Mouse (Mus musculus): ENCODE measurements around the gene Crybg3. TPM values are rescaled to one million over a fixed set of nuclear protein-coding genes. Genes with fewer than 3 reads are reported as not detected.

Gene Crybg3
- polyA plus RNA-seq, 1 experiment, result not detected

GRCm38 (mm10) chr16:59604078-59604781 lies 3.5 kb upstream of the Crybg3 start:
- Histone ChIP-seq H3K4me1 (ENCODE audit: control insufficient read depth) (no peaks in the 10 kb centered on the region), H3K4me3 (replicated peaks) (no peak overlapping the region), H3K27me3 (ENCODE audit: control insufficient read depth) (peaks cover 28% of the 10 kb centered on the region), H3K36me3 (ENCODE audit: control insufficient read depth) (no peaks in the 10 kb centered on the region), H3K9me3 (ENCODE audit: control insufficient read depth, low read length) (peaks cover 4% of the 10 kb centered on the region; the same call in 1 of the 2 replicates)
- TF ChIP-seq TAL1 (IDR thresholded peaks at IDR 0.05; ENCODE audit: low read length) (no peak), GATA1 (IDR thresholded peaks at IDR 0.05; ENCODE audit: low read length) (no peak)

GRCm38 (mm10) chr16:59599411-59600265 lies 1.1 kb downstream of the Crybg3 start:
- no peaks in the 10 kb centered on the region for H3K9me3 ChIP-seq (ENCODE audit: control insufficient read depth, low read length)
- H3K36me3 ChIP-seq (ENCODE audit: control insufficient read depth), result no peaks in the 10 kb centered on the region
- H3K4me3 ChIP-seq (replicated peaks), result no peak overlapping the region
- H3K27me3 ChIP-seq (ENCODE audit: control insufficient read depth), result peaks cover 28% of the 10 kb centered on the region
- TF ChIP-seq TAL1 (IDR thresholded peaks at IDR 0.05; ENCODE audit: low read length), result no peak
- TF ChIP-seq GATA1 (IDR thresholded peaks at IDR 0.05; ENCODE audit: low read length), result no peak
- H3K4me1 ChIP-seq (ENCODE audit: control insufficient read depth), result no peaks in the 10 kb centered on the region

- Histone ChIP-seq H3K27me3 (ENCODE audit: control insufficient read depth) (peaks cover 28% of the 10 kb centered on the region), H3K4me1 (ENCODE audit: control insufficient read depth) (no peaks in the 10 kb centered on the region), H3K4me3 (replicated peaks) (no peak overlapping the region), H3K36me3 (ENCODE audit: control insufficient read depth) (no peaks in the 10 kb centered on the region), H3K9me3 (ENCODE audit: control insufficient read depth, low read length) (no peaks in the 10 kb centered on the region)
- TF ChIP-seq TAL1 (IDR thresholded peaks at IDR 0.05; ENCODE audit: low read length) (no peak), GATA1 (IDR thresholded peaks at IDR 0.05; ENCODE audit: low read length) (no peak)
These were observed 1.8 kb downstream of the Crybg3 start for GRCm38 (mm10) chr16:59598997-59599396.

GRCm38 (mm10) chr16:59597256-59597655 lies 3.5 kb downstream of the Crybg3 start:
- H3K36me3 ChIP-seq (ENCODE audit: control insufficient read depth), result no peaks in the 10 kb centered on the region
- no peak for TF ChIP-seq GATA1 (IDR thresholded peaks at IDR 0.05; ENCODE audit: low read length)
- no peak for TF ChIP-seq TAL1 (IDR thresholded peaks at IDR 0.05; ENCODE audit: low read length)
- peaks cover 28% of the 10 kb centered on the region for H3K27me3 ChIP-seq (ENCODE audit: control insufficient read depth)
- no peaks in the 10 kb centered on the region for H3K4me1 ChIP-seq (ENCODE audit: control insufficient read depth)
- H3K4me3 ChIP-seq (replicated peaks), result no peak overlapping the region
- no peaks in the 10 kb centered on the region for H3K9me3 ChIP-seq (ENCODE audit: control insufficient read depth, low read length)

- Histone ChIP-seq H3K27me3 (ENCODE audit: control insufficient read depth) (peaks cover 5% of the 10 kb centered on the region), H3K9me3 (ENCODE audit: control insufficient read depth, low read length) (no peaks in the 10 kb centered on the region), H3K36me3 (ENCODE audit: control insufficient read depth) (no peaks in the 10 kb centered on the region), H3K4me1 (ENCODE audit: control insufficient read depth) (no peaks in the 10 kb centered on the region), H3K4me3 (replicated peaks) (no peak overlapping the region)
- TF ChIP-seq GATA1 (IDR thresholded peaks at IDR 0.05; ENCODE audit: low read length), result no peak
- TF ChIP-seq TAL1 (IDR thresholded peaks at IDR 0.05; ENCODE audit: low read length), result no peak
These were observed 6.1 kb downstream of the Crybg3 start for GRCm38 (mm10) chr16:59594714-59595113.

GRCm38 (mm10) chr16:59590790-59591189 lies 10.0 kb downstream of the Crybg3 start:
- TF ChIP-seq GATA1 (IDR thresholded peaks at IDR 0.05; ENCODE audit: low read length) (no peak), TAL1 (IDR thresholded peaks at IDR 0.05; ENCODE audit: low read length) (no peak)
- no peaks in the 10 kb centered on the region for H3K27me3 ChIP-seq (ENCODE audit: control insufficient read depth)
- H3K4me3 ChIP-seq (replicated peaks), result no peak overlapping the region
- H3K36me3 ChIP-seq (ENCODE audit: control insufficient read depth), result no peaks in the 10 kb centered on the region
- no peaks in the 10 kb centered on the region; the same call in 1 of the 2 replicates for H3K9me3 ChIP-seq (ENCODE audit: control insufficient read depth, low read length)
- H3K4me1 ChIP-seq (ENCODE audit: control insufficient read depth), result no peaks in the 10 kb centered on the region

- Histone ChIP-seq H3K27me3 (ENCODE audit: control insufficient read depth) (no peaks in the 10 kb centered on the region), H3K9me3 (ENCODE audit: control insufficient read depth, low read length) (no peaks in the 10 kb centered on the region; the same call in 1 of the 2 replicates), H3K4me3 (replicated peaks) (no peak overlapping the region), H3K4me1 (ENCODE audit: control insufficient read depth) (no peaks in the 10 kb centered on the region), H3K36me3 (ENCODE audit: control insufficient read depth) (no peaks in the 10 kb centered on the region)
- TF ChIP-seq GATA1 (IDR thresholded peaks at IDR 0.05; ENCODE audit: low read length), result no peak
- TF ChIP-seq TAL1 (IDR thresholded peaks at IDR 0.05; ENCODE audit: low read length), result no peak
These were observed 12.3 kb downstream of the Crybg3 start for GRCm38 (mm10) chr16:59588351-59589025.

GRCm38 (mm10) chr16:59587816-59588215 lies 13.0 kb downstream of the Crybg3 start:
- Histone ChIP-seq H3K4me3 (replicated peaks) (no peak overlapping the region), H3K4me1 (ENCODE audit: control insufficient read depth) (no peaks in the 10 kb centered on the region), H3K27me3 (ENCODE audit: control insufficient read depth) (no peaks in the 10 kb centered on the region), H3K9me3 (ENCODE audit: control insufficient read depth, low read length) (no peaks in the 10 kb centered on the region; the same call in 1 of the 2 replicates), H3K36me3 (ENCODE audit: control insufficient read depth) (no peaks in the 10 kb centered on the region)
- no peak for TF ChIP-seq GATA1 (IDR thresholded peaks at IDR 0.05; ENCODE audit: low read length)
- no peak for TF ChIP-seq TAL1 (IDR thresholded peaks at IDR 0.05; ENCODE audit: low read length)

- Histone ChIP-seq H3K36me3 (ENCODE audit: control insufficient read depth) (no peaks in the 10 kb centered on the region), H3K4me3 (replicated peaks) (no peak overlapping the region), H3K4me1 (ENCODE audit: control insufficient read depth) (no peaks in the 10 kb centered on the region), H3K27me3 (ENCODE audit: control insufficient read depth) (no peaks in the 10 kb centered on the region), H3K9me3 (ENCODE audit: control insufficient read depth, low read length) (no peaks in the 10 kb centered on the region; the same call in 1 of the 2 replicates)
- no peak for TF ChIP-seq GATA1 (IDR thresholded peaks at IDR 0.05; ENCODE audit: low read length)
- no peak for TF ChIP-seq TAL1 (IDR thresholded peaks at IDR 0.05; ENCODE audit: low read length)
These were observed 13.9 kb downstream of the Crybg3 start for GRCm38 (mm10) chr16:59586911-59587310.

All from erythroblast, embryonic 14.5 days (primary cell).